ENCODE assay signal across 8 mouse cellular contexts in the genomic region with DNA sequence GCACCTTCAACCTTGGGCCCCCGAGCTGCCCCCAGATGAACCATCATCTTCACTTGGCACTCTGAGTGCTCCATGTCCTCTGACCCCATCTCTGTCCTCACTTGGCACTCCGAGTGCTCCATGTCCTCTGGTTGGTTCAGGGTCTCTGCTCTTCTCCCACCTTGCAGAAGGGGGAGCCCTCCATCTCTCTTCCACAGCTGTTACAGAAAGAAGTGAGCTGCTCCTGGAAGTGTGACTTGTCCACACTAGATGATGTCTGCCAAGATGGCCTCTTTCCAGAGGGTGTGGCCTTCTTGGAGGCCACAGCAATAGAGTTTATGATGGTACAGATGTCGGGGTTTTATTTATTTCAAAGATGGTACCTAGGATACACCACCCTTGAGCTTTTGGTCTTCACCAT. TPM values are rescaled to one million over a fixed set of nuclear protein-coding genes. Genes with fewer than 3 reads are reported as not detected.
DNase-seq lines count a peak whose midpoint lies in the region; ATAC-seq lines count a peak whose summit lies in the region.

No protein-coding gene starts in this region.

- DNase-seq in ovary, adult 18-20 months (ENCODE audit: low spot score) = peak; percentile 28
- DNase-seq in ovary, postnatal 10 days (ENCODE audit: low spot score) = no peak
- peak; percentile 62 for DNase-seq in kidney, postnatal 10 days
- DNase-seq in thymus, postnatal 14 days = peak; percentile 40
- DNase-seq in layer of hippocampus, adult 9-10 months (ENCODE audit: low spot score) = no peak
- DNase-seq in cerebellum, adult 11-12 months = no peak
- DNase-seq in spleen, postnatal 14 days (ENCODE audit: low spot score in 2 of 2) = no peak

- ATAC-seq in common myeloid progenitor, adult 5-6 weeks (replicated peaks; ENCODE audit: low read depth, poor library complexity, severe bottlenecking) = peak; percentile 44; the same call in 1 of the 2 replicates

RNA-seq across cellular contexts. Expression of gene Slc45a1, which starts 38.8 kb away (rescaled TPM):
- total RNA-seq in common myeloid progenitor, adult 5-6 weeks (2017) = not detected in 2 replicates

Comparison
In these comparisons a context has a peak if more than half of its experiments do, and no peak if none do; other contexts are left out.
1. DNase-seq: peak in ovary, adult 18-20 months (single experiment), kidney, postnatal 10 days (single experiment) and thymus, postnatal 14 days (single experiment); none in ovary, postnatal 10 days (single experiment), layer of hippocampus, adult 9-10 months (single experiment), cerebellum, adult 11-12 months (single experiment) and spleen, postnatal 14 days (0 of 2).